9 mouse cellular contexts compared by ENCODE assay signal in genomic region chr10:60411794-60412193, GRCm38 (mm10). TPM values are rescaled to one million over a fixed set of nuclear protein-coding genes. Genes with fewer than 3 reads are reported as not detected.
A peak's percentile ranks its signal among the peaks of the same experiment; 100 is the strongest.
DNase-seq lines count a peak whose midpoint lies in the region; ATAC-seq and TF ChIP-seq lines count a peak whose summit lies in the region.
"Had no signal": no experiment of that assay in that cellular context is flagged by ENCODE, and none has a peak within 500 bp of the region (broad histone marks: within the 10 kb centered on the region; RNA-seq: fewer than 3 reads in every experiment).

No protein-coding gene starts in this region.

- H3K27me3 ChIP-seq in intestine, postnatal 0 days (replicated peaks; ENCODE audit: control insufficient read depth, insufficient read depth, low read length) = no peaks in the 10 kb centered on the region
- H3K27me3 ChIP-seq in intestine, embryonic 15.5 days (replicated peaks) = no peaks in the 10 kb centered on the region
- H3K27me3 ChIP-seq in midbrain, postnatal 0 days (ENCODE audit: insufficient read depth, low read length) = no peaks in the 10 kb centered on the region; the same call in 1 of the 2 replicates
- peaks cover 16% of the 10 kb centered on the region; the same call in 1 of the 2 replicates for H3K27me3 ChIP-seq in midbrain, embryonic 10.5 days (ENCODE audit: low read depth, poor library complexity, severe bottlenecking)

- H3K9ac ChIP-seq in intestine, postnatal 0 days (ENCODE audit: low read depth, low read length) = no peak overlapping the region
- H3K9ac ChIP-seq in intestine, embryonic 15.5 days = no peak overlapping the region
- H3K9ac ChIP-seq in midbrain, postnatal 0 days (replicated peaks; ENCODE audit: low read length, poor library complexity, severe bottlenecking) = no peak overlapping the region
- H3K9ac ChIP-seq: hindbrain, embryonic 13.5 days had no signal

- H3K9me3 ChIP-seq in intestine, postnatal 0 days (ENCODE audit: control insufficient read depth) = no peaks in the 10 kb centered on the region
- no peaks in the 10 kb centered on the region for H3K9me3 ChIP-seq in intestine, embryonic 15.5 days
- no peaks in the 10 kb centered on the region for H3K9me3 ChIP-seq in midbrain, postnatal 0 days (ENCODE audit: low read length)
- H3K9me3 ChIP-seq in midbrain, embryonic 10.5 days (replicated peaks) = no peaks in the 10 kb centered on the region
- H3K9me3 ChIP-seq: hindbrain, embryonic 13.5 days had no signal

- no peaks in the 10 kb centered on the region for H3K4me1 ChIP-seq in intestine, postnatal 0 days (replicated peaks; ENCODE audit: control insufficient read depth, insufficient read depth, low read length)
- no peaks in the 10 kb centered on the region for H3K4me1 ChIP-seq in intestine, embryonic 15.5 days (replicated peaks)
- no peaks in the 10 kb centered on the region for H3K4me1 ChIP-seq in midbrain, postnatal 0 days (ENCODE audit: insufficient read depth, low read length)
- no peaks in the 10 kb centered on the region; the same call in 1 of the 2 replicates for H3K4me1 ChIP-seq in midbrain, embryonic 10.5 days

- no peak overlapping the region for H3K4me3 ChIP-seq in intestine, postnatal 0 days (ENCODE audit: low read depth, low read length)
- no peak overlapping the region for H3K4me3 ChIP-seq in intestine, embryonic 15.5 days (replicated peaks)
- H3K4me3 ChIP-seq in midbrain, postnatal 0 days (ENCODE audit: low read depth, low read length) = no peak overlapping the region
- no peak overlapping the region for H3K4me3 ChIP-seq in midbrain, embryonic 10.5 days
- H3K4me3 ChIP-seq: hindbrain, embryonic 13.5 days had no signal

- H3K4me2 ChIP-seq in intestine, postnatal 0 days (replicated peaks; ENCODE audit: low read depth) = no peak overlapping the region
- H3K4me2 ChIP-seq in intestine, embryonic 15.5 days (replicated peaks) = no peak overlapping the region
- no peak overlapping the region for H3K4me2 ChIP-seq in midbrain, postnatal 0 days (ENCODE audit: low read depth, low read length, poor library complexity, severe bottlenecking)
- H3K4me2 ChIP-seq: hindbrain, embryonic 13.5 days had no signal

- no peak for ATAC-seq in intestine, postnatal 0 days
- no peak for ATAC-seq in intestine, embryonic 15.5 days
- ATAC-seq in midbrain, postnatal 0 days (ENCODE audit: low FRiP score) = no peak

- no peak overlapping the region for H3K27ac ChIP-seq in intestine, postnatal 0 days (ENCODE audit: low read depth, low read length)
- H3K27ac ChIP-seq in intestine, embryonic 15.5 days = no peak overlapping the region
- no peak overlapping the region for H3K27ac ChIP-seq in midbrain, postnatal 0 days (ENCODE audit: low read depth, low read length)
- H3K27ac ChIP-seq in midbrain, embryonic 10.5 days (replicated peaks) = no peak overlapping the region
- H3K27ac ChIP-seq: hindbrain, embryonic 13.5 days had no signal

- 21% methylated on average over 5 of the region's 5 CpGs for WGBS in intestine, postnatal 0 days
- 18% methylated on average over 5 of the region's 5 CpGs for WGBS in intestine, embryonic 15.5 days
- WGBS in midbrain, postnatal 0 days = 29% methylated on average over 5 of the region's 5 CpGs
- WGBS in midbrain, embryonic 10.5 days = 33% methylated on average over 5 of the region's 5 CpGs

- no peak for TF ChIP-seq POLR2A in brain, embryonic 14.5 days (IDR thresholded peaks at IDR 0.05; ENCODE audit: borderline replicate concordance, extremely low read depth, insufficient read depth, insufficient read length, poor library complexity, severe bottlenecking)

- TF ChIP-seq CTCF in intestine, postnatal 0 days (IDR thresholded peaks at IDR 0.05; ENCODE audit: low read depth) = peak; percentile 75
- peak; percentile 71 for TF ChIP-seq CTCF in midbrain, postnatal 0 days (IDR thresholded peaks at IDR 0.05)
- peak; percentile 59 for TF ChIP-seq CTCF in brain, embryonic 14.5 days (IDR thresholded peaks at IDR 0.05; ENCODE audit: borderline replicate concordance, extremely low read depth, insufficient read depth, insufficient read length)

- peak; percentile 34 for DNase-seq in midbrain, postnatal 0 days (ENCODE audit: low spot score)
- DNase-seq in midbrain, embryonic 10.5 days (ENCODE audit: low spot score) = no peak
- peak; percentile 35 for DNase-seq in brain, embryonic 14.5 days (ENCODE audit: low read depth)
- DNase-seq in retina, postnatal 1 day = peak; percentile 45
- DNase-seq in Muller cell, postnatal 12 days (ENCODE audit: inconsistent ontology term) = no peak
- DNase-seq in left cerebral cortex, adult 11 months (ENCODE audit: low spot score) = no peak

- H3K36me3 ChIP-seq in intestine, postnatal 0 days (ENCODE audit: control insufficient read depth, insufficient read depth) = no peaks in the 10 kb centered on the region
- H3K36me3 ChIP-seq in intestine, embryonic 15.5 days = no peaks in the 10 kb centered on the region
- H3K36me3 ChIP-seq in midbrain, postnatal 0 days (ENCODE audit: insufficient read depth, low read length) = no peaks in the 10 kb centered on the region
- no peaks in the 10 kb centered on the region for H3K36me3 ChIP-seq in midbrain, embryonic 10.5 days
- H3K36me3 ChIP-seq: hindbrain, embryonic 13.5 days had no signal

RNA-seq across cellular contexts. Expression of gene Gm17455, which starts 12.3 kb away (rescaled TPM):
- 0.65 and 1.1 TPM in 2 replicates for polyA plus RNA-seq in intestine, postnatal 0 days (2015; fragmentation: Nextera tagmentation; extraction: Ambion mirVana)
- polyA plus RNA-seq in intestine, embryonic 15.5 days (2015; fragmentation: Nextera tagmentation; extraction: Ambion mirVana) = 0.28 TPM in 1 of 2 replicates, not detected in the other
- total RNA-seq in midbrain, postnatal 0 days (2014; rRNA removed) = 0.93 and 1.9 TPM in 2 replicates
- polyA plus RNA-seq in midbrain, postnatal 0 days (2015; fragmentation: Nextera tagmentation; extraction: Ambion mirVana) = 6.9 and 12.5 TPM in 2 replicates
- polyA plus RNA-seq in midbrain, embryonic 10.5 days (2016; fragmentation: Nextera tagmentation; extraction: Ambion mirVana) = 3.7 and 5.5 TPM in 2 replicates
- polyA plus RNA-seq in brain, embryonic 14.5 days (2012; rRNA removed) = 6.5 and 9.1 TPM in 2 replicates

Comparison
In these comparisons a context has a peak if more than half of its experiments do, and no peak if none do; other contexts are left out.
1. DNase-seq: peak in midbrain, postnatal 0 days (single experiment), brain, embryonic 14.5 days (single experiment) and retina, postnatal 1 day (single experiment); none in midbrain, embryonic 10.5 days (single experiment), Muller cell, postnatal 12 days (single experiment) and left cerebral cortex, adult 11 months (single experiment).
2. Peak in every context shown above with its lines, with median percentiles within 50 percentile points of each other: CTCF ChIP-seq.